Mouse (Mus musculus): Measurements from ENCODE around the gene Iqgap1.

Gene Iqgap1

GRCm38 (mm10) chr7:80825843-80826403, at the start of gene Iqgap1:
Gene Iqgap1 (minus strand): TSS chr7:80825974.
- no peak for DNase-seq (ENCODE audit: low spot score)

GRCm38 (mm10) chr7:80873631-80874030, 47.9 kb upstream of the Iqgap1 start:
- DNase-seq (ENCODE audit: low spot score) = no peak

- DNase-seq (ENCODE audit: low spot score) = no peak
These were observed 47.3 kb upstream of the Iqgap1 start for GRCm38 (mm10) chr7:80873038-80873437.

- no peak for DNase-seq (ENCODE audit: low spot score)
These were observed 42.9 kb upstream of the Iqgap1 start for GRCm38 (mm10) chr7:80868686-80869085.

GRCm38 (mm10) chr7:80866514-80867147, 40.9 kb upstream of the Iqgap1 start:
- DNase-seq (ENCODE audit: low spot score) = no peak

- DNase-seq (ENCODE audit: low spot score) = no peak
These were observed 39.7 kb upstream of the Iqgap1 start for GRCm38 (mm10) chr7:80865521-80865920.

- DNase-seq (ENCODE audit: low spot score) = peak; percentile 24
These were observed 39.1 kb upstream of the Iqgap1 start for GRCm38 (mm10) chr7:80864831-80865230.

- DNase-seq (ENCODE audit: low spot score) = no peak
These were observed 38.4 kb upstream of the Iqgap1 start for GRCm38 (mm10) chr7:80864151-80864550.

- no peak for DNase-seq (ENCODE audit: low spot score)
These were observed 37.7 kb upstream of the Iqgap1 start for GRCm38 (mm10) chr7:80863520-80863919.

GRCm38 (mm10) chr7:80862475-80862874, 36.7 kb upstream of the Iqgap1 start:
- no peak for DNase-seq (ENCODE audit: low spot score)

- peak; percentile 71 for DNase-seq (ENCODE audit: low spot score)
These were observed 35.0 kb upstream of the Iqgap1 start, which contains the start of gene Zscan2 for GRCm38 (mm10) chr7:80860729-80861274. Gene Zscan2 (plus strand): TSS chr7:80860920.

GRCm38 (mm10) chr7:80860227-80860626, 34.5 kb upstream of the Iqgap1 start:
- peak; percentile 18 for DNase-seq (ENCODE audit: low spot score)

- peak; percentile 58 for DNase-seq (ENCODE audit: low spot score)
These were observed 31.4 kb upstream of the Iqgap1 start for GRCm38 (mm10) chr7:80857181-80857580.

GRCm38 (mm10) chr7:80855316-80855715, 29.5 kb upstream of the Iqgap1 start:
- no peak for DNase-seq (ENCODE audit: low spot score)

- no peak for DNase-seq (ENCODE audit: low spot score)
These were observed 27.4 kb upstream of the Iqgap1 start for GRCm38 (mm10) chr7:80853218-80853617.

- no peak for DNase-seq (ENCODE audit: low spot score)
These were observed 24.7 kb upstream of the Iqgap1 start for GRCm38 (mm10) chr7:80850520-80850919.

GRCm38 (mm10) chr7:80849710-80850109, 23.9 kb upstream of the Iqgap1 start:
- no peak for DNase-seq (ENCODE audit: low spot score)

GRCm38 (mm10) chr7:80849267-80849666, 23.5 kb upstream of the Iqgap1 start:
- no peak for DNase-seq (ENCODE audit: low spot score)

- no peak for DNase-seq (ENCODE audit: low spot score)
These were observed 20.9 kb upstream of the Iqgap1 start for GRCm38 (mm10) chr7:80846709-80847108.

GRCm38 (mm10) chr7:80846280-80846678, 20.5 kb upstream of the Iqgap1 start:
- DNase-seq (ENCODE audit: low spot score) = no peak

- DNase-seq (ENCODE audit: low spot score) = no peak
These were observed 20.0 kb upstream of the Iqgap1 start for GRCm38 (mm10) chr7:80845621-80846279.

GRCm38 (mm10) chr7:80844691-80845090, 18.9 kb upstream of the Iqgap1 start:
- DNase-seq (ENCODE audit: low spot score) = no peak
